Mouse (Mus musculus) megakaryocyte progenitor cell, adult 5-6 weeks (primary cell): ENCODE data around the gene Gm16506. TPM values are rescaled to one million over a fixed set of nuclear protein-coding genes. Genes with fewer than 3 reads are reported as not detected.
"Not testable (repeated sequence)": the region's sequence is repeated elsewhere in the genome, so short reads cannot be mapped to it uniquely, and the experiment has no call there.

Experiments
- ATAC-seq: replicated peaks from 2 replicates; pipeline ENCODE4 v1.8.0; 2016; ENCODE audit warnings: mild to moderate bottlenecking, moderate TSS enrichment, inconsistent platforms; ENCODE audit not compliant: poor library complexity
- total RNA-seq, 2 experiments: library from RNA; stranded (forward) in 1 of 2; stranded (reverse) in 1 of 2; fragments of 157-497, 149-512 nt in 1 of 2; fragments of 200-1000 nt in 1 of 2; gene quantifications; 2 replicates each; pipeline versions ENCODE4 v1.2.3 to v1.2.4; 2015 to 2017

The Gm16506 gene
- total RNA-seq (2015) (not detected in 2 replicates), total RNA-seq (2017) (not detected in 2 replicates)

GRCm38 (mm10) chr14:43727385-43727784 is at the start of gene Gm16506:
Gene Gm16506, minus strand, starts transcription at chr14:43727485.
- not testable (repeated sequence) for ATAC-seq

- ATAC-seq, result not testable (repeated sequence)
Observed at GRCm38 (mm10) chr14:43747566-43747965, 20.3 kb upstream of the Gm16506 start, which contains the start of gene Gm6526. Gene Gm6526, plus strand, starts transcription at chr14:43747866.

- ATAC-seq, result not testable (repeated sequence)
Observed at GRCm38 (mm10) chr14:43697621-43698020, 29.7 kb downstream of the Gm16506 start, which contains the start of gene Gm7324. Gene Gm7324, plus strand, starts transcription at chr14:43697828.

- ATAC-seq, result not testable (repeated sequence)
Observed at GRCm38 (mm10) chr14:43677099-43677498, 50.2 kb downstream of the Gm16506 start, which contains the start of gene Gm8165. Gene Gm8165, minus strand, starts transcription at chr14:43677199.

Other genes with a start within 250 kb of the Gm16506 start
- not detected in 2 replicates for gene Gm5799, start 183.9 kb downstream of the Gm16506 start, total RNA-seq (2015)
- not detected in 2 replicates for gene Gm5799, start 183.9 kb downstream of the Gm16506 start, total RNA-seq (2017)
- gene Gm17654, start 148.3 kb downstream of the Gm16506 start, total RNA-seq (2015), result not detected in 2 replicates
- gene Gm17654, start 148.3 kb downstream of the Gm16506 start, total RNA-seq (2017), result not detected in 2 replicates
- gene Gm10375, start 119.5 kb downstream of the Gm16506 start, total RNA-seq (2015), result not detected in 2 replicates
- not detected in 2 replicates for gene Gm10375, start 119.5 kb downstream of the Gm16506 start, total RNA-seq (2017)
- not detected in 2 replicates for gene Gm8165, start 50.3 kb downstream of the Gm16506 start, total RNA-seq (2015)
- not detected in 2 replicates for gene Gm8165, start 50.3 kb downstream of the Gm16506 start, total RNA-seq (2017)
- gene Gm7324, start 29.7 kb downstream of the Gm16506 start, total RNA-seq (2015), result 1.3 and 1.7 TPM in 2 replicates
- 6.3 and 8.9 TPM in 2 replicates for gene Gm7324, start 29.7 kb downstream of the Gm16506 start, total RNA-seq (2017)
- not detected in 2 replicates for gene Gm6526, start 20.4 kb upstream of the Gm16506 start, total RNA-seq (2015)
- gene Gm6526, start 20.4 kb upstream of the Gm16506 start, total RNA-seq (2017), result not detected in 2 replicates
- gene Gm8180, start 57.3 kb upstream of the Gm16506 start, total RNA-seq (2015), result not detected in 2 replicates
- not detected in 2 replicates for gene Gm8180, start 57.3 kb upstream of the Gm16506 start, total RNA-seq (2017)
- gene Ear1, start 148.0 kb upstream of the Gm16506 start, total RNA-seq (2015), result 13.2 and 15.2 TPM in 2 replicates
- gene Ear1, start 148.0 kb upstream of the Gm16506 start, total RNA-seq (2017), result 10.0 and 21.5 TPM in 2 replicates
- gene Ear10, start 196.1 kb upstream of the Gm16506 start, total RNA-seq (2015), result not detected in 2 replicates
- not detected in 2 replicates for gene Ear10, start 196.1 kb upstream of the Gm16506 start, total RNA-seq (2017)
- 6.4 and 7.1 TPM in 2 replicates for gene Gm8113, start 197.9 kb upstream of the Gm16506 start, total RNA-seq (2015)
- gene Gm8113, start 197.9 kb upstream of the Gm16506 start, total RNA-seq (2017), result 4.0 and 5.6 TPM in 2 replicates
- not detected in 2 replicates for gene Ang5, start 229.6 kb upstream of the Gm16506 start, total RNA-seq (2015)
- gene Ang5, start 229.6 kb upstream of the Gm16506 start, total RNA-seq (2017), result not detected in 2 replicates